Mouse (Mus musculus): ENCODE data around the gene H2afy2. TPM values are rescaled to one million over a fixed set of nuclear protein-coding genes. Genes with fewer than 3 reads are reported as not detected.

Gene H2afy2
- polyA plus RNA-seq, 1 experiment from 2014 or later: 44.2 TPM

DNA sequence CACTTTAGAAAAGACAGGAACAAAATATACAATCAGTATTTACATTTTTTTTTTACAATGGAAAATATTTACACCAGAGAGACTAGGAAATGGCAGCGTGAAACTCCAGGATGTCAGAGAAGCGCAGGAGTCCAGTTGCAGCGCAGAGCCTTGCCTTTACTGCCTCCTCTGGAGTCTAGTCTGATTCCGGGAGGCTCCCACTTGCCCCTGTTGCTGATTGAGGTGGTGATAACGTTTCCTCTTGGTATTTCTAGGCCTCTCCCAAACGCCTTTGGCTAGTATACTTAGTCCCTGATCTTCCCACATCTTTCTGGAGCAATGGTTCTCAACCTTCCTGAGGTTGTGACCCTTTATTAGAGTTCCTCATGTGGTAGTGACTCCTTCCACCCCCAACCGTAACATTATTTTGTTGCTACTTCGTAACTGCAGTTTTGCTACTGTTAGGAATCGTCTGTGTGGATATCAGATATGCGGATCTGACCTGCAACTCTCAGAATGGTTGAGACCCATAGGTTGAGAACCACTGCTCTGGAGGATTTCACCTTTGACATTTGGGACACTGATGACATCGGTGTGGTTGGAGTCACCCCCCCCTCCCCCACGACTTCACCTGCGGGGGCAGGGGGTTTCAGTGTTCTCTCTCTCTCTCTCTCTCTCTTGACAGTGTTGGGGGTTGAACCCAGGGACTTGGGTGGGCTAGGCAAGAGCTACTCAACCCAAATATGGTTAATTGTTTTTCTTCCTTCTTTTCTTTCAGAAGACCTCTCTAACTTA is 42.2 kb upstream of the H2afy2 start:
- H3K4me3 ChIP-seq (ENCODE audit: low read length): no peak overlapping the region
- 66% methylated on average over 13 of the region's 13 CpGs for WGBS

DNA sequence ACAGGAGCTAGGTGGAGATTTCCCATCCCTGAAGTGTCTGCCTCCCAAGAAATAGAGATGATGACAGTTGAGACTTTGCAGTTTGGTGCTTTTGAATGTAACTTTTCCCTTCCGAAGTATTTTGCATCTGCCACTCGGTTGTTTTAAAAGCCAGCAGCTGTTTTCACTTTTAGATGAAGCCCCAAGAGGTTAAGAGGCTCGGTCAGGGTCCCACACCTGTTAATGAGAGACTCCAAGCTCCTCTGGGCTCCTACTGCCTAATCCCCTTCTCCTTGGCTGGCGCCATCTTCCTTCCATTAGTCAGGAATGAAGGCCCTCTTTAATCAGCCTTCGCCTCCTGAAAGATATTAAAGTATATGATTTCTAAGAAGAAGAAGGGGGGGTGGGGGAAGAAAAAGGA is 41.6 kb upstream of the H2afy2 start:
- Histone ChIP-seq H3K9ac (ENCODE audit: low read length) (no peak overlapping the region), H3K36me3 (ENCODE audit: control insufficient read depth, insufficient read depth) (no peaks in the 10 kb centered on the region), H3K4me2 (ENCODE audit: low read depth, low read length) (no peak overlapping the region), H3K4me1 (ENCODE audit: control insufficient read depth, insufficient read depth, low read length) (no peaks in the 10 kb centered on the region), H3K27me3 (ENCODE audit: control insufficient read depth, insufficient read depth, low read length) (no peaks in the 10 kb centered on the region), H3K4me3 (ENCODE audit: low read length) (no peak overlapping the region), H3K9me3 (replicated peaks; ENCODE audit: control insufficient read depth, low read length) (no peaks in the 10 kb centered on the region), H3K27ac (ENCODE audit: low read length) (no peak overlapping the region)
- WGBS: 53% methylated on average over 5 of the region's 5 CpGs
- ATAC-seq (replicated peaks; ENCODE audit: extremely low read depth, insufficient read depth, low FRiP score): no peak

More for the DNA sequence above, 42.2 kb upstream of the H2afy2 start:
- Histone ChIP-seq H3K9me3 (replicated peaks; ENCODE audit: control insufficient read depth, low read length) (no peaks in the 10 kb centered on the region), H3K36me3 (ENCODE audit: control insufficient read depth, insufficient read depth) (no peaks in the 10 kb centered on the region), H3K9ac (ENCODE audit: low read length) (no peak overlapping the region), H3K27me3 (ENCODE audit: control insufficient read depth, insufficient read depth, low read length) (no peaks in the 10 kb centered on the region), H3K27ac (ENCODE audit: low read length) (no peak overlapping the region), H3K4me2 (ENCODE audit: low read depth, low read length) (no peak overlapping the region), H3K4me1 (ENCODE audit: control insufficient read depth, insufficient read depth, low read length) (no peaks in the 10 kb centered on the region)
- ATAC-seq (replicated peaks; ENCODE audit: extremely low read depth, insufficient read depth, low FRiP score): no peak

DNA sequence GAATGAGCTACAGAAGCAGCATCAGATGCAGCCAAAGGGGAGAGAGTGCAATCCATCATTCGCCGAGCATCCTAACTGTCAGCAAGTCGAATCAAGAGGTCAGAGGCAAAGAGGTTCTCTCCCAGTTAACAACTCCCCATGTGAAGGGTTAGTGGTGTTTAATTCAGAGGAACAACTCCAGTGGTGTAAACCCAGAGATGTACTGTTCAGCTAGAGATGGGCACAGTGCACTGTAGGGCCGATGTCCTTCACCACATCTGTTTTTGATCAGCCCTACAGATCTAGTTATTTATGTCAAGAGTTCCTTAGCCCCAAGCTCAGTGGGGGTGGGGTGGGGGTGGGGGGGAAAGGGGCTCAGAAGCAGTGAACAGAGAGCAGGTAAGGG is 39.8 kb upstream of the H2afy2 start:
- H3K4me1 ChIP-seq (ENCODE audit: control insufficient read depth, insufficient read depth, low read length): no peaks in the 10 kb centered on the region
- H3K4me2 ChIP-seq (ENCODE audit: low read depth, low read length): no peak overlapping the region
- no peak overlapping the region for H3K27ac ChIP-seq (ENCODE audit: low read length)
- H3K9ac ChIP-seq (ENCODE audit: low read length): no peak overlapping the region
- no peaks in the 10 kb centered on the region for H3K36me3 ChIP-seq (ENCODE audit: control insufficient read depth, insufficient read depth)
- WGBS: 32% methylated on average over 4 of the region's 4 CpGs
- no peak for ATAC-seq (replicated peaks; ENCODE audit: extremely low read depth, insufficient read depth, low FRiP score)
- no peaks in the 10 kb centered on the region for H3K9me3 ChIP-seq (replicated peaks; ENCODE audit: control insufficient read depth, low read length)
- no peak overlapping the region for H3K4me3 ChIP-seq (ENCODE audit: low read length)
- H3K27me3 ChIP-seq (ENCODE audit: control insufficient read depth, insufficient read depth, low read length): no peaks in the 10 kb centered on the region

DNA sequence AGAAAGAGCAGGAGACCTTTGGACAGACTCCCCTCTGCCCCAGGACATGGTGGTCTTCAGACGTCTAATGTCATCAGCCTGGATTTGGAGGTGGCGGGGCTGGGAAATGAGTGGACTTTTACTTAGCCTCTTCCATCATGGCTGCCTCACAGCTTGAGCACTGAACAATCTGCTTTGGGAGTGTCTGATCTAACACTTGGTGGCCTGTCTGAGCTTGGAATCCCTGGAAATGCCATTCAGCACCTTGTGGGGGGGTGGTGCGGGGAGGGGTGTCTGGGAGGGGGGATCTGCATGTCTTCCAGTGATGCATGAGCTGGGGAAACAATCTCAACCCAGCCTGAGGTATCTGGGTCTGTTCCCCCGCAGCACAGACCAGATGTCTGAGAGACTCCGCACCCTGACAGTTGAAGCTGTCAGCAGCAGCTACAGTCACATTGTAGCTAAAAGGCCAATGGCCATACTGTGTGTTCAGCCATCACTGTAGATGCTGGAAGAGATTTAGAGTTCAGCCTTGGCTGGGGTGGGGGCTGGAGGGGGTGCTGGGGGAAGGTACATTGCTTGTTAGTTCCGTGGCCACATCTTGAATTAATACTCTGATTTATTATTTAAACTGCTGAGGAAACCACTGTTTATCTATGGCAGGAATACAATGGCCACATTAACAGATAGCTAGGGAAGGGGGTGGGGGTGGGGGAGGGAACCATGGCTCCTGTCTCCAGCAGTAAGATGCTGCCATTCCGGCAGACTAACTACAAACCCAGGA is 39.2 kb upstream of the H2afy2 start:
- no peak for ATAC-seq (replicated peaks; ENCODE audit: extremely low read depth, insufficient read depth, low FRiP score)
- Histone ChIP-seq H3K27me3 (ENCODE audit: control insufficient read depth, insufficient read depth, low read length) (no peaks in the 10 kb centered on the region), H3K9ac (ENCODE audit: low read length) (no peak overlapping the region), H3K27ac (ENCODE audit: low read length) (no peak overlapping the region), H3K9me3 (replicated peaks; ENCODE audit: control insufficient read depth, low read length) (no peaks in the 10 kb centered on the region), H3K4me1 (ENCODE audit: control insufficient read depth, insufficient read depth, low read length) (no peaks in the 10 kb centered on the region), H3K4me3 (ENCODE audit: low read length) (no peak overlapping the region), H3K4me2 (ENCODE audit: low read depth, low read length) (no peak overlapping the region), H3K36me3 (ENCODE audit: control insufficient read depth, insufficient read depth) (no peaks in the 10 kb centered on the region)
- 35% methylated on average over 7 of the region's 7 CpGs for whole genome bisulfite sequencing

DNA sequence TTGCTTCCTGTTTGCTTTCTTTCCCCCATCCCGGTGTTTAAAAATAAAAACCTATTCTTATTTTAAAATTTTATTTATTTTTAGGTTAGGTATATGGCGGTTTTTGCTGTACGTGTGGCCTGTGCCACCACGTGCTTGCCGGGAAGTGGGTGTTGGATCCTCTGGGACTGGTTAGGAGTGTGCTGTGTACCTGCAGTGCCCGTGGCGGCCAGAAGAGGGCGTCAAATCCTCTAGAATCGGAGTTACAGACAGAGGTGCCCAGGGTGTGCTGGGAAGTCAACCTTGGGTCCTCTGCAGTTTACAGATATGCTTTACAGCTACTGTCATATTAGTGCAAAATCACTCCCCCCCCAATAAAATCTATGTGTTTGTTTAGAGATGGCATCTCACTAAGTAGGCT is 36.1 kb upstream of the H2afy2 start:
- WGBS: 53% methylated on average over 9 of the region's 9 CpGs
- no peaks in the 10 kb centered on the region for H3K36me3 ChIP-seq (ENCODE audit: control insufficient read depth, insufficient read depth)
- H3K4me2 ChIP-seq (ENCODE audit: low read depth, low read length): no peak overlapping the region
- no peak overlapping the region for H3K9ac ChIP-seq (ENCODE audit: low read length)
- no peaks in the 10 kb centered on the region for H3K9me3 ChIP-seq (replicated peaks; ENCODE audit: control insufficient read depth, low read length)
- no peaks in the 10 kb centered on the region for H3K27me3 ChIP-seq (ENCODE audit: control insufficient read depth, insufficient read depth, low read length)
- no peak overlapping the region for H3K27ac ChIP-seq (ENCODE audit: low read length)
- H3K4me1 ChIP-seq (ENCODE audit: control insufficient read depth, insufficient read depth, low read length): no peaks in the 10 kb centered on the region
- H3K4me3 ChIP-seq (ENCODE audit: low read length): no peak overlapping the region
- ATAC-seq (replicated peaks; ENCODE audit: extremely low read depth, insufficient read depth, low FRiP score): no peak

DNA sequence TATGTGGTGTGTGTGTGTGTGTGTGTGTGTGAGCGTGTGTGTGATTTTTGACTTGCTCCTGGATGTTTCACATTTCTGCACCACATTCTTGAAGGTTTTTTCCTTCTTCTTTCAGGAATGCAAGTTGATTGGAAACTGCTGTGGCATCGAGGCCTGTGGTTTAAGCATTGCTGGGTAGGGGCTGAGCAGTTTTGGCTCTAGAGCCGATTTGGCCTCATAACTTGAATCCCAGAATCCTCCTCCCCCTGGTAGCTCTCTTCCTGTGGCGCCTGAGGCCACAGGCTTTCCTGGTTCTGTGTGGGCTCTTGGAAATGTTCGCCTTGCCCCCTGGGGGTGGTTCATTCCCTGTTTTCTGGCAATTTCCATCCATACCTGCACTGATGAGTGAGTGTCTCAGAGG is 28.0 kb upstream of the H2afy2 start:
- Histone ChIP-seq H3K9ac (ENCODE audit: low read length) (no peak overlapping the region), H3K4me3 (ENCODE audit: low read length) (no peak overlapping the region), H3K27me3 (ENCODE audit: control insufficient read depth, insufficient read depth, low read length) (no peaks in the 10 kb centered on the region), H3K9me3 (replicated peaks; ENCODE audit: control insufficient read depth, low read length) (no peaks in the 10 kb centered on the region), H3K36me3 (ENCODE audit: control insufficient read depth, insufficient read depth) (no peaks in the 10 kb centered on the region), H3K27ac (ENCODE audit: low read length) (no peak overlapping the region), H3K4me1 (ENCODE audit: control insufficient read depth, insufficient read depth, low read length) (no peaks in the 10 kb centered on the region), H3K4me2 (ENCODE audit: low read depth, low read length) (no peak overlapping the region)
- WGBS: 58% methylated on average over 5 of the region's 5 CpGs
- no peak for ATAC-seq (replicated peaks; ENCODE audit: extremely low read depth, insufficient read depth, low FRiP score)

DNA sequence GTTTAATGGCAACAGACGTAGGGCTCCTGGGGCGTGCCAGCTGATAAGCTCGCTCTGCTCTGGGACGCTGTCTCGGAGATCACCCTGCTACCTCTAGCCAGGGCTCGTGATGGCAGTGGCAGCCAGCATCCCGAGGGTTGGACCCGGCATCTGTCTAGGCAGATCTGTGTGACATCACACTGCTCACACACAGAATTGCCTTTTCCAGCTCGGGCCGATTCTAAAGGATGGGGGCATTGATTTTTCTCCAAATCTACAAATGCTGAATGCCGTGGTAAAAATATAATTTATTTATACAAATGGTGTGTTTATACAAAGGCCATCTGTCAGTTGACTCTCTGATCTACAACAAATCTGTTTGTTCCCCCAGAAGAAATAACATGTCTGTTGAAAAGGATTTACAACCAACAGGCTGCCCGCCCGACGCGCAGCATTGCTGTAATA is 14.2 kb upstream of the H2afy2 start:
- Histone ChIP-seq H3K27ac (ENCODE audit: low read length) (no peak overlapping the region), H3K4me2 (ENCODE audit: low read depth, low read length) (no peak overlapping the region), H3K27me3 (ENCODE audit: control insufficient read depth, insufficient read depth, low read length) (no peaks in the 10 kb centered on the region), H3K9ac (ENCODE audit: low read length) (no peak overlapping the region), H3K4me1 (ENCODE audit: control insufficient read depth, insufficient read depth, low read length) (no peaks in the 10 kb centered on the region), H3K9me3 (replicated peaks; ENCODE audit: control insufficient read depth, low read length) (no peaks in the 10 kb centered on the region; the same call in 1 of the 2 replicates), H3K4me3 (ENCODE audit: low read length) (no peak overlapping the region), H3K36me3 (ENCODE audit: control insufficient read depth, insufficient read depth) (no peaks in the 10 kb centered on the region)
- no peak for ATAC-seq (replicated peaks; ENCODE audit: extremely low read depth, insufficient read depth, low FRiP score)
- WGBS: 60% methylated on average over 15 of the region's 15 CpGs

DNA sequence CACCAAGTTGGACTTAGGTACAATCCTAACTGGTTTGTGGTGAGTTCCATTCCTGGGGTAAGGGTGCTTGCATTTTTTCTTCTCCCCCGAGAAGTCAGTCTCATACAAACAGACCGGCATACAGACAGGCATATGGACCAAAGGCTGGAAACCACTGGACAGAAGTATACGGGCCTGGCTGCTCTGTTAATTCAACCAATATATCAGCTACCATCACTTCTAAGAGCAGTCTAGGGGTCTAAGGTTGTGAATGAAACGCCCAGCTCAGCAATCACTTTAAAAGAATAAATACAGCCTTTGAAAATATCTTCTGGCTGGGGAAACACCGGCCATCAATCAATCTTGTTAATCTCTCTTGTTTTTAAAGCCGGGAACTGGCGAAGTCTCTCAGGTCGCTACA is 11.5 kb upstream of the H2afy2 start:
- H3K27me3 ChIP-seq (ENCODE audit: control insufficient read depth, insufficient read depth, low read length): no peaks in the 10 kb centered on the region
- no peak for ATAC-seq (replicated peaks; ENCODE audit: extremely low read depth, insufficient read depth, low FRiP score)
- no peak overlapping the region for H3K9ac ChIP-seq (ENCODE audit: low read length)
- no peak overlapping the region for H3K27ac ChIP-seq (ENCODE audit: low read length)
- no peaks in the 10 kb centered on the region for H3K9me3 ChIP-seq (replicated peaks; ENCODE audit: control insufficient read depth, low read length)
- no peaks in the 10 kb centered on the region for H3K4me1 ChIP-seq (ENCODE audit: control insufficient read depth, insufficient read depth, low read length)
- H3K36me3 ChIP-seq (ENCODE audit: control insufficient read depth, insufficient read depth): no peaks in the 10 kb centered on the region
- no peak overlapping the region for H3K4me2 ChIP-seq (ENCODE audit: low read depth, low read length)
- 41% methylated on average over 8 of the region's 8 CpGs for WGBS
- H3K4me3 ChIP-seq (ENCODE audit: low read length): no peak overlapping the region

DNA sequence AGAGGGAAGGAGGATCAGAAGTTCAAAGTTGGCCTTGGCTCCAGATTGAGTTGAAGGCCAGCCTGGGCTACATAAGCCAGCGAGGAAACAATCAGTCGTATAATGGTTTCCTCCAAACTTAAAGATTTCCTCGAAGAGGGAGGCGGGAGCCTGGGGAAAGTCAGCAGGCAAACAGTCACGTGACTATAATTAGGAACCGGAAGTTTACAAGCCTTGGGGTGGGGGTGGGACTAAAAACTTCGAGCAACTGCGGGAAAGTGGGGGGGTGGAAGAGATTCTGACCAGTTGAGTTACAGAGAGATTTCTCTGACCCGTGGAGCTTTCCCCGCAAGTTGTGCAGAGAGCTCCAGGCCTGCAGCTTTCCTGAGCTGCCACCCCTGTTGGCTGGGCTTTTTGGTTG is 11.0 kb upstream of the H2afy2 start:
- Histone ChIP-seq H3K9me3 (replicated peaks; ENCODE audit: control insufficient read depth, low read length) (no peaks in the 10 kb centered on the region), H3K36me3 (ENCODE audit: control insufficient read depth, insufficient read depth) (no peaks in the 10 kb centered on the region), H3K4me3 (ENCODE audit: low read length) (no peak overlapping the region), H3K27me3 (ENCODE audit: control insufficient read depth, insufficient read depth, low read length) (no peaks in the 10 kb centered on the region), H3K9ac (ENCODE audit: low read length) (no peak overlapping the region), H3K4me2 (ENCODE audit: low read depth, low read length) (no peak overlapping the region), H3K27ac (ENCODE audit: low read length) (no peak overlapping the region), H3K4me1 (ENCODE audit: control insufficient read depth, insufficient read depth, low read length) (no peaks in the 10 kb centered on the region)
- 59% methylated on average over 10 of the region's 10 CpGs for WGBS
- ATAC-seq (replicated peaks; ENCODE audit: extremely low read depth, insufficient read depth, low FRiP score): no peak
